Mouse (Mus musculus) liver, embryonic 12.5 days (tissue): ENCODE data around the gene Dlgap4. TPM values are rescaled to one million over a fixed set of nuclear protein-coding genes. Genes with fewer than 3 reads are reported as not detected.

Experiments used
- ATAC-seq: fragments of 200-750 bp; cut with Nextera tagmentation; 2 replicates; pipeline ENCODE4 v1.8.0; 2017; ENCODE audit warnings: moderate number of reproducible peaks, mild to moderate bottlenecking, moderate library complexity
- H3K27ac ChIP-seq: fragments of 300-500 bp; sonication (generic); 2 replicates; pipeline ENCODE4 v1.5.1; 2016; ENCODE audit warnings: mild to moderate bottlenecking
- H3K27me3 ChIP-seq: fragments of 300-500 bp; sonication (generic); replicated peaks from 2 replicates; pipeline ENCODE4 v1.6.1; 2016; ENCODE audit warnings: mild to moderate bottlenecking, moderate library complexity
- H3K36me3 ChIP-seq: fragments of 300-500 bp; sonication (generic); 2 replicates; pipeline ENCODE4 v1.6.1; 2016; ENCODE audit warnings: mild to moderate bottlenecking, moderate library complexity
- H3K4me1 ChIP-seq: fragments of 300-500 bp; sonication (generic); 2 replicates; pipeline ENCODE4 v1.6.1; 2016
- H3K4me2 ChIP-seq: fragments of 300-500 bp; sonication (generic); 2 replicates; pipeline ENCODE4 v1.6.1; 2016; ENCODE audit warnings: mild to moderate bottlenecking, moderate library complexity
- H3K4me3 ChIP-seq: fragments of 300-500 bp; sonication (generic); 2 replicates; pipeline ENCODE4 v1.5.1; 2016; ENCODE audit warnings: mild to moderate bottlenecking, moderate library complexity
- H3K9ac ChIP-seq: fragments of 300-500 bp; sonication (generic); 2 replicates; pipeline ENCODE4 v1.6.1; 2016; ENCODE audit warnings: mild to moderate bottlenecking, moderate library complexity
- H3K9me3 ChIP-seq: fragments of 300-500 bp; sonication (generic); replicated peaks from 2 replicates; pipeline ENCODE4 v1.6.1; 2016; ENCODE audit warnings: mild to moderate bottlenecking, moderate library complexity
- WGBS: fragments of 180-500 bp; shearing (Covaris S2); methylation state at CpG from one replicate; pipeline ENCODE4 v1.1.7; 2016; ENCODE audit not compliant: insufficient replicate concordance; 5-methylcytosine and 5-hydroxymethylcytosine counted together
- polyA plus RNA-seq: library from polyadenylated mRNA; unstranded; fragments of >200 nt; fragmentation: Nextera tagmentation; extraction: Ambion mirVana; gene quantifications from 2 replicates; pipeline ENCODE4 v1.2.1, GENCODE M21; 2016

Gene Dlgap4
- polyA plus RNA-seq, 1 experiment from 2014 or later = 28.7 TPM

DNA sequence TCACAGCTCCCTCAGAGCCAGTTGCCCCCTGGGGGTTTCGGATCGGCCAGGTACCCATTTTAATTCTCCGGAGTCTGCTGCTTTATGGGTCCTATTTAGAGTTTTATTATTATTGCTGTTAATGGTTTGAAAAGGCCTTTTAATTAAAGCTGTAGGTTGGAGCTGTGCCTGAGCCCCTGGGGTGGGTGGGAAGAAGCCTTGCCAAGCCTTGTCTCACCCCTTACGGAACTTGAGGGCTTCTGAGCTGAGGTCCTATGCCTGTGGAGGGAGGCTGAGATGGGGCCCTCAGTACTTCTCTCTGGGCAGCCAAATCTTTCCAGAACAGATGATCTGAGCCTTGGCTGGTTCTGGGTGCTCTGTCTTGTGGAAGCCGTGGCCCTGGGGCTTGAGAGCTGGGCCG, 31.6 kb downstream of the Dlgap4 start:
- Histone ChIP-seq H3K36me3 (no peaks in the 10 kb centered on the region), H3K4me2 (no peak overlapping the region), H3K27me3 (peaks cover 27% of the 10 kb centered on the region), H3K9ac (no peak overlapping the region), H3K4me1 (no peaks in the 10 kb centered on the region), H3K27ac (no peak overlapping the region), H3K9me3 (no peaks in the 10 kb centered on the region), H3K4me3 (no peak overlapping the region)
- 58% methylated on average over 6 of the region's 6 CpGs for WGBS
- ATAC-seq = no peak

DNA sequence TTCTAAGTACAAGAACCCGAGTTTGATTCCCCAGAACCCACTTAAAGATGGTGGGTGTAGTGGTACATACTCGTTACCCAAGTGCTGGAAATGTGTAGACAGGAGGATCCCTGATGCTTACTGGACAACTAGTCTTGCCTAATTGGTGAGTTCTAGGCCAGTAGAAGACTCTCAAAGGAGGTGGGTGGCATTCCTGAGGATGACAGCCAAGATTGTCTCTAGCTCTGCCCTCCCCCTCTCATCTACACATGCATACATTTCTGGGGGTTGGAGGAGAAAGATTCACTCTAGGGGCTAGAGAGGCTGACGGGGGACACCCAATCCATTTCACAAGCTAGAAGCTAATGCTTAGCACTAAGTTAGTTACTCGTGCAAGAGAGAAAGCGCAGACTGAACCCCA, 33.4 kb downstream of the Dlgap4 start:
- H3K27me3 ChIP-seq = peaks cover 23% of the 10 kb centered on the region
- WGBS = 42% methylated on average over 5 of the region's 5 CpGs
- ATAC-seq = no peak
- no peak overlapping the region for H3K4me3 ChIP-seq
- H3K9me3 ChIP-seq = no peaks in the 10 kb centered on the region
- H3K4me1 ChIP-seq = no peaks in the 10 kb centered on the region
- H3K27ac ChIP-seq = no peak overlapping the region
- no peak overlapping the region for H3K9ac ChIP-seq
- H3K36me3 ChIP-seq = no peaks in the 10 kb centered on the region
- H3K4me2 ChIP-seq = no peak overlapping the region

DNA sequence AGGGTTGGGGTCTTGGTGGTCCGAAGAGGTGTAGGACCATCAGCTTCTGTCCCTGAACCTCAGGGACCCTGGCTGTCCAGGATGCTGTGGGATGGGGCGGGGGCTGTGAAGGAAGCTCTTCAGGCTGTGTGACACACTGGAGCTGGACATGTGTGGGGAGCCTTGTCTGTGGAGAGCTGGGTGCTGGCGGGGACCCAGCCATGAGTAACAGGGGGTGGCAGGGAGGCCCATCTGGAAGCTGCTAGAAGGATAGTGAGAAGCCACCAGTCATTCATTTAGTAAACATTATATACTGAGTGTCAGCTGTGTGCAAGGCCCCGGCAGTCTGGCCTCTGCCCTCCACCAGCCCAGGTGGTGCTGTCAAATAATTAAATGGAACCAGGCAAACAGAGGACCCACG, 34.5 kb downstream of the Dlgap4 start:
- peaks cover 21% of the 10 kb centered on the region for H3K27me3 ChIP-seq
- no peak for ATAC-seq
- H3K4me2 ChIP-seq = no peak overlapping the region
- H3K27ac ChIP-seq = no peak overlapping the region
- no peaks in the 10 kb centered on the region for H3K9me3 ChIP-seq
- WGBS = 47% methylated on average over 5 of the region's 5 CpGs
- H3K4me3 ChIP-seq = no peak overlapping the region
- no peaks in the 10 kb centered on the region for H3K4me1 ChIP-seq
- no peak overlapping the region for H3K9ac ChIP-seq
- H3K36me3 ChIP-seq = no peaks in the 10 kb centered on the region

DNA sequence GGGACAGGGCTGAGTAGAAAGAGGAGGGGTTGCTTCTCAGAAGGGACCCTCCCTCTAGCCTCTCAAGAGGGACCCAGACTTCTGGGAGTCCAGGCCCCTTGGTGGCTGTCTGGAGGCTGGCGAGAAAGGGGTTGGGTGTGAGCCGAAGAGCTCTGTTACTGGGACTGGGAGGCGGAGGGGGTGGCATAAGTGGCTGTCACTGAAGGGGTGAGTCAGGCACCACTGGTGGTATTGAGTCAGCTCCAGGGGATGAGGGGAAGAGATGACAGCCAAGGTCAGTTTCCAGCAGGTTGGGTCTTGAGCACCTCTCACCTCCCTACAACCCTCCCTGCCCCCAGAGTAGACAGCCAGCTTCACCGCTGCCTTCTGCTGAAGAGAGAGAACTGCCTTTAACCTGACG, 35.9 kb downstream of the Dlgap4 start:
- H3K4me3 ChIP-seq = no peak overlapping the region
- H3K27me3 ChIP-seq = peaks cover 8% of the 10 kb centered on the region
- H3K4me2 ChIP-seq = no peak overlapping the region
- no peak for ATAC-seq
- no peaks in the 10 kb centered on the region for H3K4me1 ChIP-seq
- H3K9me3 ChIP-seq = no peaks in the 10 kb centered on the region
- H3K9ac ChIP-seq = no peak overlapping the region
- no peak overlapping the region for H3K27ac ChIP-seq
- H3K36me3 ChIP-seq = no peaks in the 10 kb centered on the region
- 60% methylated on average over 5 of the region's 5 CpGs for WGBS

DNA sequence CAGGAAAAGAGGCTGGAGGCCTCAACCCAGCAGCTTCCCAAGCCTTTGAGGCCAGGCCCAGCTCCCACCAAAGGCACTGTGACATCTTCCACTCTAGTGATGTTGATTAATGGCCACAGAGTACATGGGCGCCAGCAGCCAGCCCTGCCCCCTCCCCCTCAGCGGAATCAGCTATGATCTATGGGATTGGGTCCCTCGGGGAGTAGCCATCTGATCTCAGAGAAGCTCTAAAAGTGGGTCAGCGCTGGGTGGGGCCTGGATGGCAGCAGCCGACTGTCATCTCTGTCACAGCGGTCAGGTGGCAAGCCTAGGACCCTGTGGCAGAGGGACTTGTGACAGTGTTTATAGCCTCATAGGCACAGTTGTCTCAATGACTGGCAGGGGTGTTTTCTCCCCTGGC, 37.5 kb downstream of the Dlgap4 start:
- no peaks in the 10 kb centered on the region for H3K4me1 ChIP-seq
- no peak overlapping the region for H3K4me3 ChIP-seq
- WGBS = 61% methylated on average over 6 of the region's 6 CpGs
- no peak for ATAC-seq
- peaks cover 8% of the 10 kb centered on the region; the same call in 1 of the 2 replicates for H3K27me3 ChIP-seq
- no peak overlapping the region for H3K27ac ChIP-seq
- no peaks in the 10 kb centered on the region for H3K9me3 ChIP-seq
- H3K36me3 ChIP-seq = no peaks in the 10 kb centered on the region
- H3K9ac ChIP-seq = no peak overlapping the region
- no peak overlapping the region for H3K4me2 ChIP-seq

DNA sequence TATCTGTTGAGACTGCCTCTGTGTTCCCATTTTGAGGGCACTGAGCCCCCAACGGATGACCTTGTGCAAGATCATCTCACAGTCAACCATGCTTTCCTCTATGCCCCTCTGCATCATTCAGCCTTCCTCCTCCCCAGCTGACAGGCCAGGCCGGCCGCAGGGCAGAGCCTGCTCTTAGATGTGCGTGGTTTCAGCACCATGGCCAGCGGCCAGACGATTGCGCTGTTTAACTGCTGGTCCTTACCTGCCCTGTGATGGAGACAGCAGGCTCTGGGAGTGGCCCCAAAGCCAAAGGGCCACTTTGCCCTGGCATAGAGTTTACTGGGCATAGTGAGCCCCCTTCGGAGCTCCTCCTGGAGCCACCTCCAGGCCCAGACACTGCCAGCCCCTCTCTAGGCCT, 39.3 kb downstream of the Dlgap4 start:
- H3K27me3 ChIP-seq = peaks cover 8% of the 10 kb centered on the region; the same call in 1 of the 2 replicates
- 12% methylated on average over 8 of the region's 8 CpGs for WGBS
- H3K4me1 ChIP-seq = no peaks in the 10 kb centered on the region
- no peak overlapping the region for H3K4me3 ChIP-seq
- H3K27ac ChIP-seq = no peak overlapping the region
- no peaks in the 10 kb centered on the region for H3K36me3 ChIP-seq
- H3K9ac ChIP-seq = no peak overlapping the region
- H3K4me2 ChIP-seq = no peak overlapping the region
- no peak for ATAC-seq
- no peaks in the 10 kb centered on the region for H3K9me3 ChIP-seq

DNA sequence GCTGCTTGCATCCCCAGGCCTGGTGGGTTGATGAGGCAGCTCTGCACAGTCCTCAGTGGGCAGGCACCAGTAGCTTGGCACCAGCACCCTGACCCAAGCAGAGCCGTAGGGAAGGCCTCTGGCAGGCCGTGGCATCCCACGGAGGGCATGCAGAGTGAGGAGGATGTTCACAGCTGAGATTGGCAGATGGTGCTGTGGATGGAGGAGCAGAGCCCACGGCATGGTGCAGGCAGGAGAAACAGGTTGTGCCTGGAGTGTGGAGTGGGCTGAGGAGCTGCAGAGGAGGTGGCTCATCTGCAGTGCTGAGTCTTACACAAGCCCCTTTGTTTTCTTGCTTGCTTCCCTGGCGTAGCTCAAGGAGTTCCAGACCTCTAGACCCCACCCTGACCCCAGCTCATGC, 40.6 kb downstream of the Dlgap4 start:
- Histone ChIP-seq H3K4me3 (no peak overlapping the region), H3K27me3 (no peaks in the 10 kb centered on the region), H3K9me3 (no peaks in the 10 kb centered on the region), H3K4me2 (no peak overlapping the region), H3K9ac (no peak overlapping the region), H3K36me3 (no peaks in the 10 kb centered on the region), H3K4me1 (no peaks in the 10 kb centered on the region), H3K27ac (no peak overlapping the region)
- no peak for ATAC-seq
- WGBS = 53% methylated on average over 5 of the region's 5 CpGs

DNA sequence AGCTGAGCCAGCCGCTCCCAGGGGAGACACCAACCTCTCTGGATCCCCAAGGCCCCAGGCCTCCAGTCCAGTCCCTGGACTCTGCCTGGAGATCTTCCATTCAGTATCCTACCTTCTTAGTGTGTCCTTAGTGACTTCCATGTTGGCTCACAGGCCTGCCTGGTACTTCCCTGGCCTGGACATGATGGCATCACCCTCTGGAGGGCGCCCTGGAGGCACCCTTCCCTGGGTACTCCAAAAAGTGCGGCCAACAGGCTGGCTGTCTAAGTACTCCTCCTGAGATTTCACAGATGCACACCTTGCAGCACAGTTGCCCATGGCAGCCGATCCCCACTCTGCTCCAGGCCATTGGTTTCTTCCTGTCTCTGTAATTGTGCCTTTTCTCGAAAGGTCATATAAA, 42.1 kb downstream of the Dlgap4 start:
- Histone ChIP-seq H3K4me3 (no peak overlapping the region), H3K27ac (no peak overlapping the region), H3K4me2 (no peak overlapping the region), H3K27me3 (no peaks in the 10 kb centered on the region), H3K9me3 (no peaks in the 10 kb centered on the region), H3K9ac (no peak overlapping the region), H3K4me1 (no peaks in the 10 kb centered on the region), H3K36me3 (no peaks in the 10 kb centered on the region)
- WGBS = 53% methylated on average over 5 of the region's 5 CpGs
- ATAC-seq = no peak

DNA sequence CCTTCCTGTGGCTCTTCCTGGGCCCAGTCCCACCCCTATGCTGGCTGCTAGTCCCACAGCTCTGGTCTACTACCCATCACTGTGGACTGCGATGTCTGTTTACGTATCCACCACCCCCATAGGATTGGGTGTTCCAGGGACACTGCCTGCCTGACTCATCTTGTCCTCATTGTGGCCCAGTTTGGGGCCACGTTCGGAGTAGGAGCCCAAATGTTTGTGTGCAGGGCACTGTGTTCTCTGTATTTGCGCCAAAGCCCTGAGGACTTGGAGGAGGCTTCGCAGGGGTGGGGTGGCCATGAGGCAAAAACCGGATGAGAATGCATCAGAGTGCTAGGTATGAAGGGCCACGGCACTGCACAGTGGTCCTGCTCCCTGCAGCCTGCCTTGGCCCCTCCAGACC, 44.0 kb downstream of the Dlgap4 start:
- no peaks in the 10 kb centered on the region for H3K9me3 ChIP-seq
- 70% methylated on average over 8 of the region's 8 CpGs for WGBS
- no peak overlapping the region for H3K9ac ChIP-seq
- H3K4me1 ChIP-seq = no peaks in the 10 kb centered on the region
- H3K27ac ChIP-seq = no peak overlapping the region
- H3K27me3 ChIP-seq = no peaks in the 10 kb centered on the region
- no peak overlapping the region for H3K4me3 ChIP-seq
- H3K4me2 ChIP-seq = no peak overlapping the region
- ATAC-seq = no peak
- no peaks in the 10 kb centered on the region for H3K36me3 ChIP-seq

DNA sequence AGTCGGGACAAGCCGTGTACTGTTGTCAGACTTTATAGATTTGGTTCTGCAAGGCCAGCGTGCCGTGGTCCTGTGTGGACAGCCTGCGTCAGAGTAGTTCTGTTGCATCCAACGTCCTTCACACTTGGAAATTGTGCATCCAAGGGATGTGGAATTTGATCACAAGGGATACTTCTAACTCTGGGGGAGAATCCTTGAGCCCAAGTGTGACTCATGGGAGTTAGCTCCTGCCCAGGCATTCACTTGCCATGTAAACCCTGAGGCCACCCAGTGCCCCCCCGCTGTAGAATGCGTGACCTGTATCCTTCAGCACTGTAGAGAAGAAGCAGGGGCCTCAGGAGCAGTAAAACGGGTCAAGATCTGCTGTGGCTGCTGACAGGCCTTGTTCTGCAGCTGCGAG, 44.7 kb downstream of the Dlgap4 start:
- Histone ChIP-seq H3K4me2 (no peak overlapping the region), H3K4me3 (no peak overlapping the region), H3K27ac (no peak overlapping the region), H3K4me1 (no peaks in the 10 kb centered on the region), H3K9ac (no peak overlapping the region), H3K9me3 (no peaks in the 10 kb centered on the region), H3K36me3 (no peaks in the 10 kb centered on the region), H3K27me3 (no peaks in the 10 kb centered on the region)
- 71% methylated on average over 10 of the region's 10 CpGs for WGBS
- ATAC-seq = no peak

DNA sequence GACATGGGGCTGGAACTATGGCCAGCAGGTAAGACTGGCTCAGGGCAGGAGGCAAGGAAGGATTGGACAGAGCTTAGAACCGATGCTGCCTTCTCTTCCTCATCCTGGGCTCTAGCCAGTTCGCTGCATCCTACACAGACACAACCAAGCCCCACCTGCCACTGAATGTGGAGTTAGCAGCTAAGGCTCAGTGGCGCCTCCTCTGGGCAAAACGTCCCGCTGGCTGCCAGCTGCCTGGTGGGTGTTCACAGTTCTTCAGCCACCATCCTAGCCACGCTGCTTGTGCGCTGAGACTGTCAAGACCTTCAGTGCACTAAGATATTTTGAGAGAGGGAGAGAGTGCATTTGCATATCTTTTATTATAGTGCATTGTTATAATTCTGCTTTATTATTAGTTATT, 45.2 kb downstream of the Dlgap4 start:
- no peak overlapping the region for H3K4me3 ChIP-seq
- H3K4me1 ChIP-seq = no peaks in the 10 kb centered on the region
- peaks cover under 1% of the 10 kb centered on the region; the same call in 1 of the 2 replicates for H3K27me3 ChIP-seq
- H3K4me2 ChIP-seq = no peak overlapping the region
- no peak overlapping the region for H3K27ac ChIP-seq
- WGBS = 50% methylated on average over 7 of the region's 7 CpGs
- no peaks in the 10 kb centered on the region for H3K36me3 ChIP-seq
- no peak for ATAC-seq
- no peaks in the 10 kb centered on the region for H3K9me3 ChIP-seq
- H3K9ac ChIP-seq = no peak overlapping the region

DNA sequence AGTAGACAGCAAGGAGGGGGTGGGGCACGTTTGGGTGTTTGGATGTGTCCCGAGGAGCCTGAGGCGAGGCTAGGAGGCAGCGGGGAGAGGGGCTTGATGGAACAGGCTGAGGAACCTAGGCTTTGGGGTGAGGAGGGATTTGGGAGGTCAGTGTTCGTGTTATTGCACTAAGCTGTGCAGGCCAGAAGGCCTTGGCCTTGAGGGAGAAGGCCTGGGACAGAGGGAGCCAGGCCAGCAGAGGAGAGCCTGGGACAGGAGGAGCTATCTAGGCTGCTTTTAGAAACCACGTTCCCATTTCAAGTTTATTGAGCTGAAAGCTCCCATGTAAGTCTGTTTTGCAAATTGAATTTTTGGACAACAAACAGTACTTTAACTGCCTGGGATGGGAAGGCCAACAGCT, 46.5 kb downstream of the Dlgap4 start:
- no peak overlapping the region for H3K27ac ChIP-seq
- no peaks in the 10 kb centered on the region for H3K9me3 ChIP-seq
- ATAC-seq = no peak
- WGBS = 54% methylated on average over 6 of the region's 6 CpGs
- no peak overlapping the region for H3K9ac ChIP-seq
- no peaks in the 10 kb centered on the region for H3K36me3 ChIP-seq
- peaks cover 8% of the 10 kb centered on the region; the same call in 1 of the 2 replicates for H3K27me3 ChIP-seq
- H3K4me3 ChIP-seq = no peak overlapping the region
- no peaks in the 10 kb centered on the region for H3K4me1 ChIP-seq
- no peak overlapping the region for H3K4me2 ChIP-seq

DNA sequence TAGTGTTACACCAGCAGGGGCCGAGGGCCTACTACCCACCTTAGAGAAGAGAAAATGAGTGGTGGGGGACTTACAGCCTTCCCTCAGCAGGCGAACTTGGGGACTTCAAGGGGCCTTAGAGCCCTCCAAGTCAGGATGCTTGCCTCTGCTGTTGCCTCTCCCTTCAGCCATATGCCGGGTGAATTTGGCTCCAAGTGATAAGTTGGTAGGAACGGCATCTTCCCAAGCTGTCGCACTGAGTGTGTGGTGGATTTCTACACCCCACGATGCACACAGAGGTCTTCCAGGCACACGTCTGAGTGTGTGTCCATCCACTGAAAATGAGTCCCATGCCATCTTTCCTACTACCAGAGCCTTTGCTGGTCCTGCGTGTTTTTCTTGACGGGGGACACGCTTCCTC, 49.7 kb downstream of the Dlgap4 start:
- no peak overlapping the region for H3K4me3 ChIP-seq
- no peaks in the 10 kb centered on the region for H3K9me3 ChIP-seq
- no peak for ATAC-seq
- no peak overlapping the region for H3K4me2 ChIP-seq
- peaks cover 14% of the 10 kb centered on the region for H3K27me3 ChIP-seq
- no peaks in the 10 kb centered on the region for H3K36me3 ChIP-seq
- H3K9ac ChIP-seq = no peak overlapping the region
- no peaks in the 10 kb centered on the region for H3K4me1 ChIP-seq
- H3K27ac ChIP-seq = no peak overlapping the region
- 63% methylated on average over 10 of the region's 10 CpGs for WGBS
